Mouse (Mus musculus): ENCODE measurements at regions not wholly inside any gene's neighbourhood (a gene's known extent, or its start where the extent isn't known, plus 50 kb on each side); places are given as distances from the start of the nearest gene placed in this dataset.

DNA sequence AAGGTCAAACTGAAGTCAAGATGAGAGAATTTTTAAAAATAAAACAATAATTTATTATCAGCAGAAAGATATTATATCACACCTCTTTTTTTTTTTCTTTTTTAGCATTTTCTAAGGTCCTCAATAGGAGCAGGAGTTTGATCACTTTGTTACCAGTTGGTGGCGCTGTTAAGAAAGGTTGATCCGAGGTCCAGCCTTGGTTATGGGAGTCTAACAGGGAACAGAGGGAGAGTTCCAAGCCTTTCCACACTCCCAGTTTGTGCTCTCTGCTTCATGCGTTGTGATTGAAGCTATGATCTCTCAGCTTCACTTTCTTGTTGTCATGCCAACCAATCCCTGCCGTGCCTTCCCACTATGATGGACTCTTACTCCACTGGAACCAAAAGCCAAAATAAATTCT is 83.8 kb downstream of the Fam174a start:
- DNase-seq (ENCODE audit: extremely low read depth, low read depth, low spot score) = no peak
- H3K79me2 ChIP-seq (ENCODE audit: control insufficient read depth, insufficient read depth, low read length) = no peaks in the 10 kb centered on the region
- TF ChIP-seq CTCF (IDR thresholded peaks at IDR 0.05; ENCODE audit: low read depth, low read length) (no peak), POLR2A (IDR thresholded peaks at IDR 0.05; ENCODE audit: extremely low read depth, insufficient read depth, low read length) (no peak)
- H3K9ac ChIP-seq (ENCODE audit: low read depth, low read length) = no peak overlapping the region
- H3K36me3 ChIP-seq (ENCODE audit: control insufficient read depth, insufficient read depth, low read length) = no peaks in the 10 kb centered on the region
- H3K27me3 ChIP-seq (ENCODE audit: control insufficient read depth, insufficient read depth, low read length) = no peaks in the 10 kb centered on the region
- no peaks in the 10 kb centered on the region for H3K4me1 ChIP-seq (ENCODE audit: control insufficient read depth, insufficient read depth, low read length)
- H3K27ac ChIP-seq (replicated peaks; ENCODE audit: insufficient read depth, low read depth, low read length) = no peak overlapping the region
- WGBS = 43% methylated on average over 4 of the region's 4 CpGs
- H3K4me3 ChIP-seq (ENCODE audit: insufficient read depth, low read depth, low read length) = no peak overlapping the region

DNA sequence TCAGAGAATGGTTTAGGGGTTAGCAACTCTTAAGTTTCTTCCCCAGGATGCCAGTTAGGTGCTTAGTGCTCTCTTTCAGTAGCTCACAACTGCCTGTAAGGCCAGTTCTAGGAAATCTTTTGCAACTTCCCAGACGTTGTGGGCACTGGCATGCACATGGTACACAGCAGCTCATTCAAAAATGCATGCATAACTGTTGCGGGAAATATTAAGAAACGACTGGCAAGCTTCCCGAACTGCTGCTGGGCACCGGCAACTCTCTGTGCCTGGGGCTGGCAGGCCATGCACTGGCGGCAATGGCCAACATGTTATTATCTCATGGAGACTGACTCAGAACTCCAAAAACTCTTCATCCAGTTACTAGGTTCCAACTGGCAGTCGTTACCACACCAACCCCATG is 86.3 kb downstream of the Fam174a start:
- no peak for DNase-seq (ENCODE audit: extremely low read depth, low read depth, low spot score)
- no peak overlapping the region for H3K4me3 ChIP-seq (ENCODE audit: insufficient read depth, low read depth, low read length)
- no peaks in the 10 kb centered on the region for H3K79me2 ChIP-seq (ENCODE audit: control insufficient read depth, insufficient read depth, low read length)
- H3K27ac ChIP-seq (replicated peaks; ENCODE audit: insufficient read depth, low read depth, low read length) = no peak overlapping the region
- no peaks in the 10 kb centered on the region for H3K36me3 ChIP-seq (ENCODE audit: control insufficient read depth, insufficient read depth, low read length)
- TF ChIP-seq POLR2A (IDR thresholded peaks at IDR 0.05; ENCODE audit: extremely low read depth, insufficient read depth, low read length) = no peak
- no peak for TF ChIP-seq CTCF (IDR thresholded peaks at IDR 0.05; ENCODE audit: low read depth, low read length)
- no peak overlapping the region for H3K9ac ChIP-seq (ENCODE audit: low read depth, low read length)
- 84% methylated on average over 7 of the region's 7 CpGs for WGBS
- no peaks in the 10 kb centered on the region for H3K4me1 ChIP-seq (ENCODE audit: control insufficient read depth, insufficient read depth, low read length)
- H3K27me3 ChIP-seq (ENCODE audit: control insufficient read depth, insufficient read depth, low read length) = no peaks in the 10 kb centered on the region

DNA sequence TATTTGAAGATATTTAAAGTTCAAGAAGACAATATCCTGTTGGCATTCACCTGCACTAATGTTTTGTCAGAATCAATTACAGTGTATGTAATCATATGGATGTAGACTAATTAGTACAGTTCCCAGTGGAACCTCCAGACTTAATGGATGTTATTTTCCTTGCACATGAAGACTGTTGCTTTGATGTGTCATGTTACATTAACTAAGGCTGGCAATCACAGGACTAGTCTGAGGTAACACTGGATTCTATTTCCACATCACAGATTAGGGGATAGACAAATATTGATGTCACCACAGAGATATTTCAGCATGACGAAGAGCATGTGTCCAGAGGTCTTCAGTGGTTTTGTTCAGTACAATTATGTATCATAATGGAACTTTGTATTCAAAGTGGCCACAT is 108.8 kb downstream of the Fam174a start:
- H3K4me1 ChIP-seq (ENCODE audit: control insufficient read depth, insufficient read depth, low read length) = no peaks in the 10 kb centered on the region
- no peak overlapping the region for H3K9ac ChIP-seq (ENCODE audit: low read depth, low read length)
- no peak overlapping the region for H3K4me3 ChIP-seq (ENCODE audit: insufficient read depth, low read depth, low read length)
- H3K27me3 ChIP-seq (ENCODE audit: control insufficient read depth, insufficient read depth, low read length) = no peaks in the 10 kb centered on the region
- DNase-seq (ENCODE audit: extremely low read depth, low read depth, low spot score) = no peak
- WGBS = 68% methylated on average over 1 of the region's 1 CpGs
- TF ChIP-seq CTCF (IDR thresholded peaks at IDR 0.05; ENCODE audit: low read depth, low read length) (no peak), POLR2A (IDR thresholded peaks at IDR 0.05; ENCODE audit: extremely low read depth, insufficient read depth, low read length) (no peak)
- no peaks in the 10 kb centered on the region for H3K79me2 ChIP-seq (ENCODE audit: control insufficient read depth, insufficient read depth, low read length)
- H3K27ac ChIP-seq (replicated peaks; ENCODE audit: insufficient read depth, low read depth, low read length) = no peak overlapping the region
- H3K36me3 ChIP-seq (ENCODE audit: control insufficient read depth, insufficient read depth, low read length) = no peaks in the 10 kb centered on the region

DNA sequence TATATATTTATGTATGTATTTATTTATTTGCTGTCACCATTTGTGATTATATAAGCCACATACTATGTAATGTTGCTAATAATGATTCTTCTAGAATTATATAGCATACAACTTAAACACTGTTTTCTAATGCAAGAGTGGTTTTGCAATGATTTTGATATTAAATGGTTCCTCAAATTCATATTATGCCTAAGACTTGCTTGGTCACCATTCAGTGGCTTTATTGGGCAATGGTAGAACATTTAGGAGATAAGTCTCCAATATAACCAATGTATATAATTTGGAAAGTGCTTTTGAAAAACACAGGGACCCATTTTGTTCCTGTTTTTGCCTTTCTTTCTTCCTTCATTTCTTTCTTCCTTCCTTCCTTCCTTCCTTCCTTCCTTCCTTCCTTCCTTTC is 112.0 kb downstream of the Fam174a start:
- Histone ChIP-seq H3K36me3 (ENCODE audit: control insufficient read depth, insufficient read depth, low read length) (no peaks in the 10 kb centered on the region), H3K9ac (ENCODE audit: low read depth, low read length) (no peak overlapping the region), H3K79me2 (ENCODE audit: control insufficient read depth, insufficient read depth, low read length) (no peaks in the 10 kb centered on the region), H3K27ac (replicated peaks; ENCODE audit: insufficient read depth, low read depth, low read length) (no peak overlapping the region), H3K4me1 (ENCODE audit: control insufficient read depth, insufficient read depth, low read length) (no peaks in the 10 kb centered on the region), H3K4me3 (ENCODE audit: insufficient read depth, low read depth, low read length) (no peak overlapping the region), H3K27me3 (ENCODE audit: control insufficient read depth, insufficient read depth, low read length) (no peaks in the 10 kb centered on the region)
- TF ChIP-seq POLR2A (IDR thresholded peaks at IDR 0.05; ENCODE audit: extremely low read depth, insufficient read depth, low read length) = no peak
- no peak for TF ChIP-seq CTCF (IDR thresholded peaks at IDR 0.05; ENCODE audit: low read depth, low read length)
- no peak for DNase-seq (ENCODE audit: extremely low read depth, low read depth, low spot score)

DNA sequence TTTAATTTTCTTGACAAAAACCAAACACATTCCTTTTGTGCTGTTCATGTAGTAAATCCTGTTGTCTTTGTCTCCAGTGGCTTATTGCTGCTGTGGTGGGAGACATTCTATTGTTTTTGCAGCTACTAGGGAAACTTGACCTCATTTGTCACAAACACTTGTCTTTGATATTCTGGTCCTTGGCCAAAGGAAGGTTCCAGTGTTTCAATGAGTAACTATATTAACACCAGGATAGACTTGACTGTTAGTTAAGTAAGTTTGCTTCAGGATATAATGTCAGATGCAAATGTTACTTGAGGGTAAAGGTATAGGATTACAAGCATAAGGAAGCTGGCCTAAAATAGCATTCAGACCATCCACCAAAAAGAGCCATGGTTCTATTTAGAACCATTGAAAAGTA is 123.7 kb downstream of the Fam174a start:
- H3K9ac ChIP-seq (ENCODE audit: low read depth, low read length) = no peak overlapping the region
- H3K27me3 ChIP-seq (ENCODE audit: control insufficient read depth, insufficient read depth, low read length) = no peaks in the 10 kb centered on the region
- H3K79me2 ChIP-seq (ENCODE audit: control insufficient read depth, insufficient read depth, low read length) = no peaks in the 10 kb centered on the region
- H3K4me1 ChIP-seq (ENCODE audit: control insufficient read depth, insufficient read depth, low read length) = no peaks in the 10 kb centered on the region
- DNase-seq (ENCODE audit: extremely low read depth, low read depth, low spot score) = no peak
- no peaks in the 10 kb centered on the region for H3K36me3 ChIP-seq (ENCODE audit: control insufficient read depth, insufficient read depth, low read length)
- H3K27ac ChIP-seq (replicated peaks; ENCODE audit: insufficient read depth, low read depth, low read length) = no peak overlapping the region
- no peak overlapping the region for H3K4me3 ChIP-seq (ENCODE audit: insufficient read depth, low read depth, low read length)
- TF ChIP-seq CTCF (IDR thresholded peaks at IDR 0.05; ENCODE audit: low read depth, low read length) (no peak), POLR2A (IDR thresholded peaks at IDR 0.05; ENCODE audit: extremely low read depth, insufficient read depth, low read length) (no peak)

DNA sequence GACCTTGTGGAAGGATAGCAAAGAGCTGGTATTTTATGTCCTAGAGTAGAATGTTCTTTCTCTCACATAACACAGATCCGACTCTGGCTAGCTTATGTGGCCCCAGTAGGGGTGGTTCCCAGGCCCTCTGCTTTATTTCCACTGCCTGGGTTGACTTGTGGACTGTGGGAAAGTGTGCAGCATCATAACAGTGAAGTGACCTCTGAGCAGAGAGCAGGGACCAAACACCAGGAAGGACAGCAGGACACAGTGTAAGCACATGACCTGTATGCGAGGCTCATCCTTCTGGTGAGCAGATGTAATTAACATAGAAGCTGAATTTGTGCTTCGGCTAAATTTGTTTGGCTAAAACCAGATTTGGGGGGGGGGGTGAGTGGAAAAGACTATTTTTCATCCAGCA is 132.1 kb downstream of the Fam174a start:
- WGBS = 70% methylated on average over 3 of the region's 3 CpGs
- Histone ChIP-seq H3K4me3 (ENCODE audit: insufficient read depth, low read depth, low read length) (no peak overlapping the region), H3K27me3 (ENCODE audit: control insufficient read depth, insufficient read depth, low read length) (no peaks in the 10 kb centered on the region), H3K9ac (ENCODE audit: low read depth, low read length) (no peak overlapping the region), H3K79me2 (ENCODE audit: control insufficient read depth, insufficient read depth, low read length) (no peaks in the 10 kb centered on the region), H3K4me1 (ENCODE audit: control insufficient read depth, insufficient read depth, low read length) (no peaks in the 10 kb centered on the region), H3K36me3 (ENCODE audit: control insufficient read depth, insufficient read depth, low read length) (no peaks in the 10 kb centered on the region), H3K27ac (replicated peaks; ENCODE audit: insufficient read depth, low read depth, low read length) (no peak overlapping the region)
- TF ChIP-seq POLR2A (IDR thresholded peaks at IDR 0.05; ENCODE audit: extremely low read depth, insufficient read depth, low read length) (no peak), CTCF (IDR thresholded peaks at IDR 0.05; ENCODE audit: low read depth, low read length) (no peak)
- DNase-seq (ENCODE audit: extremely low read depth, low read depth, low spot score) = no peak
